ENCODE assay signal across 8 mouse cellular contexts in the genomic region with DNA sequence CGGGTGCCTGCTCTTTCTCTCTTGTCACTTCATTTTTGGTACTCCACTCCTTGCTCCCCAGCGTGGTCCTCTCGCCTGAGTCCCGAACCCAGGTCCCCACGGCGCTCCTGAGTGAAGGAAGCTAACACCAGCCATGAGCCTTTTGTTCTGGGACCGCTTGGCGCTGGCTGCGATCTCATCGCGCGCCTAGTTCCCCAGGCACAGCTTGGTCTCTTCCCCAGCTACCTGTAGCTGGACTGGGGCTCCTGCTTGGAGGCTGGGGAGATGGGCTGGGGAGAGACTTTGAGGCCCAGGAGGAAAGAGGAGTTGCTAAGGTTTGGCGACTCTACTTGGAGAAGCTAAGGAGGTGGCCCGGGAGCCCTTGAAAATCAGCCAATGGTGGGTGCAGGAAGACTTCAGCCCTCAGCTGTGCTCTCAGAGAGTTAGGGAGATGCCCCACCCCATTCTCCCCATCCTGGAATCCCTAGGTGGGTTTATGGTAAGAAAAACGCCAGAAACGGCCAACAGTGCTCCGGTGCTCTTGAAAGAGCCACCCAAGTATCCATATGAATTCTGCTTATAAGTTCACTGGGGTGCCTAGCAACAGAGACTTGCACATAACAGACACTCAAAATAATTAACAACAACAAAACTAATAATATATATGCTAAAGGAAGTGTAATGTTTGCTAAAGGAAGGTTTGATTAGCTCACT. TPM values are rescaled to one million over a fixed set of nuclear protein-coding genes. Genes with fewer than 3 reads are reported as not detected.
A peak's percentile ranks its signal among the peaks of the same experiment; 100 is the strongest.
DNase-seq lines count a peak whose midpoint lies in the region; ATAC-seq lines count a peak whose summit lies in the region.
"Had no signal": no experiment of that assay in that cellular context is flagged by ENCODE, and none has a peak within 500 bp of the region (broad histone marks: within the 10 kb centered on the region; RNA-seq: fewer than 3 reads in every experiment).

No protein-coding gene starts in this region.

- no peaks in the 10 kb centered on the region for H3K36me3 ChIP-seq in lung, embryonic 15.5 days
- no peaks in the 10 kb centered on the region for H3K36me3 ChIP-seq in forebrain, embryonic 12.5 days (replicated peaks)
- H3K36me3 ChIP-seq in limb, embryonic 15.5 days: no peaks in the 10 kb centered on the region
- H3K36me3 ChIP-seq in stomach, embryonic 14.5 days (ENCODE audit: control insufficient read depth, insufficient read depth, low read length): no peaks in the 10 kb centered on the region

- no peak for ATAC-seq in lung, embryonic 15.5 days (ENCODE audit: borderline replicate concordance, extremely low read depth, low FRiP score, low TSS enrichment)
- ATAC-seq in forebrain, embryonic 12.5 days (ENCODE audit: low FRiP score): peak; percentile 25; the same call in 1 of the 2 replicates
- ATAC-seq in limb, embryonic 15.5 days (ENCODE audit: insufficient number of reproducible peaks, low FRiP score, low TSS enrichment, low read depth): no peak
- no peak for ATAC-seq in stomach, embryonic 14.5 days (ENCODE audit: insufficient number of reproducible peaks, insufficient read depth, low FRiP score, low read depth)
- no peak for ATAC-seq in granulocyte monocyte progenitor cell, adult 5-6 weeks (replicated peaks; ENCODE audit: poor library complexity, severe bottlenecking)

- peaks cover 9% of the 10 kb centered on the region; the same call in 1 of the 2 replicates for H3K4me1 ChIP-seq in lung, embryonic 15.5 days
- peaks cover 62% of the 10 kb centered on the region for H3K4me1 ChIP-seq in forebrain, embryonic 12.5 days
- H3K4me1 ChIP-seq in limb, embryonic 15.5 days: peaks cover 22% of the 10 kb centered on the region
- no peaks in the 10 kb centered on the region for H3K4me1 ChIP-seq in stomach, embryonic 14.5 days (ENCODE audit: control insufficient read depth, insufficient read depth, low read length)

- H3K4me2 ChIP-seq in lung, embryonic 15.5 days: peak overlapping the region; percentile 99
- H3K4me2 ChIP-seq in forebrain, embryonic 12.5 days: peak overlapping the region; percentile 83
- H3K4me2 ChIP-seq in limb, embryonic 15.5 days: peak overlapping the region; percentile 99
- H3K4me2 ChIP-seq in stomach, embryonic 14.5 days (replicated peaks; ENCODE audit: low read depth, low read length): peak overlapping the region; percentile 95

- 8% methylated on average over 17 of the region's 17 CpGs for WGBS in lung, embryonic 15.5 days
- WGBS in forebrain, embryonic 12.5 days: 8% methylated on average over 17 of the region's 17 CpGs
- WGBS in limb, embryonic 15.5 days: 10% methylated on average over 17 of the region's 17 CpGs
- 8% methylated on average over 17 of the region's 17 CpGs for WGBS in stomach, embryonic 14.5 days

- no peaks in the 10 kb centered on the region for H3K9me3 ChIP-seq in lung, embryonic 15.5 days
- no peaks in the 10 kb centered on the region for H3K9me3 ChIP-seq in forebrain, embryonic 12.5 days
- H3K9me3 ChIP-seq in limb, embryonic 15.5 days: no peaks in the 10 kb centered on the region
- no peaks in the 10 kb centered on the region for H3K9me3 ChIP-seq in stomach, embryonic 14.5 days (ENCODE audit: control insufficient read depth, low read depth, low read length)

- H3K27ac ChIP-seq in lung, embryonic 15.5 days: no peak overlapping the region
- peak overlapping the region; percentile 94 for H3K27ac ChIP-seq in forebrain, embryonic 12.5 days
- no peak overlapping the region for H3K27ac ChIP-seq in limb, embryonic 15.5 days
- no peak overlapping the region for H3K27ac ChIP-seq in stomach, embryonic 14.5 days (ENCODE audit: low read length)

- H3K4me3 ChIP-seq in lung, embryonic 15.5 days: peak overlapping the region; percentile 55
- H3K4me3 ChIP-seq in forebrain, embryonic 12.5 days (replicated peaks): peak overlapping the region; percentile 77
- H3K4me3 ChIP-seq in limb, embryonic 15.5 days: peak overlapping the region; percentile 59
- H3K4me3 ChIP-seq in stomach, embryonic 14.5 days (ENCODE audit: low read depth, low read length): peak overlapping the region; percentile 67

- no peak overlapping the region for H3K9ac ChIP-seq in lung, embryonic 15.5 days
- H3K9ac ChIP-seq in forebrain, embryonic 12.5 days: peak overlapping the region; percentile 92
- no peak overlapping the region for H3K9ac ChIP-seq in limb, embryonic 15.5 days
- H3K9ac ChIP-seq in stomach, embryonic 14.5 days (replicated peaks; ENCODE audit: low read depth, low read length): 0 out of 2 replicates have a peak overlapping the region, but pooled peaks have one; percentile 14

- peaks cover 70% of the 10 kb centered on the region for H3K27me3 ChIP-seq in lung, embryonic 15.5 days
- H3K27me3 ChIP-seq in forebrain, embryonic 12.5 days: peaks cover 6% of the 10 kb centered on the region; the same call in 1 of the 2 replicates
- H3K27me3 ChIP-seq in limb, embryonic 15.5 days: peaks cover 83% of the 10 kb centered on the region
- H3K27me3 ChIP-seq in stomach, embryonic 14.5 days (ENCODE audit: control insufficient read depth, insufficient read depth, low read length): peaks cover 43% of the 10 kb centered on the region

- no peak for DNase-seq in lung, postnatal 4 days
- DNase-seq in adrenal gland, postnatal 10 days: no peak
- DNase-seq: lung, postnatal 10 days had no signal

RNA-seq across cellular contexts. Expression of a gene that starts 2.8 kb away (rescaled TPM):
- 0.19 TPM in 1 of 2 replicates, not detected in the other for polyA plus RNA-seq in lung, embryonic 15.5 days (2015; fragmentation: Nextera tagmentation; extraction: Ambion mirVana)
- 47.6 and 53.8 TPM in 2 replicates for polyA plus RNA-seq in forebrain, embryonic 12.5 days (2016; fragmentation: Nextera tagmentation; extraction: Ambion mirVana)
- 0.22 and 0.24 TPM in 2 replicates for polyA plus RNA-seq in limb, embryonic 15.5 days (2015; fragmentation: Nextera tagmentation; extraction: Ambion mirVana)
- polyA plus RNA-seq in stomach, embryonic 14.5 days (2014; fragmentation: Nextera tagmentation; extraction: Ambion mirVana): 1.5 and 1.7 TPM in 2 replicates
- total RNA-seq in granulocyte monocyte progenitor cell, adult 5-6 weeks (2014; fragmentation: Nextera tagmentation): not detected in 2 replicates
- not detected in 2 replicates for total RNA-seq in granulocyte monocyte progenitor cell, adult 5-6 weeks (2017)
- total RNA-seq in adrenal gland, postnatal 10 days (2021): 1 to 10 TPM in 1 of 2 experiments, under 1 TPM in 1; 0.81 to 1.9 TPM

RNA-seq across cellular contexts. Expression of a gene that starts 52.6 kb away (rescaled TPM):
- 15.2 and 16.5 TPM in 2 replicates for polyA plus RNA-seq in lung, embryonic 15.5 days (2015; fragmentation: Nextera tagmentation; extraction: Ambion mirVana)
- polyA plus RNA-seq in forebrain, embryonic 12.5 days (2016; fragmentation: Nextera tagmentation; extraction: Ambion mirVana): 24.8 and 25.8 TPM in 2 replicates
- polyA plus RNA-seq in limb, embryonic 15.5 days (2015; fragmentation: Nextera tagmentation; extraction: Ambion mirVana): 11.6 and 11.8 TPM in 2 replicates
- polyA plus RNA-seq in stomach, embryonic 14.5 days (2014; fragmentation: Nextera tagmentation; extraction: Ambion mirVana): 17.0 and 19.8 TPM in 2 replicates
- total RNA-seq in granulocyte monocyte progenitor cell, adult 5-6 weeks (2014; fragmentation: Nextera tagmentation): 5.4 and 11.1 TPM in 2 replicates
- 9.1 and 9.6 TPM in 2 replicates for total RNA-seq in granulocyte monocyte progenitor cell, adult 5-6 weeks (2017)
- 10 to 100 TPM in 1 of 2 experiments, 1 to 10 TPM in 1; 7.7 to 10.8 TPM for total RNA-seq in adrenal gland, postnatal 10 days (2021)

Comparison
In these comparisons a context has a peak if more than half of its experiments do, and no peak if none do; other contexts are left out.
1. H3K9ac ChIP-seq: peak in forebrain, embryonic 12.5 days (single experiment) and stomach, embryonic 14.5 days (single experiment); none in lung, embryonic 15.5 days (single experiment) and limb, embryonic 15.5 days (single experiment).
2. RNA of a gene that starts 2.8 kb away (polyA plus RNA-seq): 47.6 to 53.8 TPM in forebrain, embryonic 12.5 days; 1.5 to 1.7 TPM in stomach, embryonic 14.5 days, 0.22 to 0.24 TPM in limb, embryonic 15.5 days and 0.19 TPM in lung, embryonic 15.5 days; every median in the first group is over 10 times any median in the second.
3. Peak in every context shown above with its lines, with median percentiles within 50 percentile points of each other: H3K4me2 ChIP-seq and H3K4me3 ChIP-seq.